Mouse (Mus musculus) thymus, postnatal 14 days (tissue): ENCODE measurements around the gene Nans.

Source experiments
- DNase-seq: peaks from one replicate; pipeline ENCODE4 v3.0.0; 2021

Gene Nans

DNA sequence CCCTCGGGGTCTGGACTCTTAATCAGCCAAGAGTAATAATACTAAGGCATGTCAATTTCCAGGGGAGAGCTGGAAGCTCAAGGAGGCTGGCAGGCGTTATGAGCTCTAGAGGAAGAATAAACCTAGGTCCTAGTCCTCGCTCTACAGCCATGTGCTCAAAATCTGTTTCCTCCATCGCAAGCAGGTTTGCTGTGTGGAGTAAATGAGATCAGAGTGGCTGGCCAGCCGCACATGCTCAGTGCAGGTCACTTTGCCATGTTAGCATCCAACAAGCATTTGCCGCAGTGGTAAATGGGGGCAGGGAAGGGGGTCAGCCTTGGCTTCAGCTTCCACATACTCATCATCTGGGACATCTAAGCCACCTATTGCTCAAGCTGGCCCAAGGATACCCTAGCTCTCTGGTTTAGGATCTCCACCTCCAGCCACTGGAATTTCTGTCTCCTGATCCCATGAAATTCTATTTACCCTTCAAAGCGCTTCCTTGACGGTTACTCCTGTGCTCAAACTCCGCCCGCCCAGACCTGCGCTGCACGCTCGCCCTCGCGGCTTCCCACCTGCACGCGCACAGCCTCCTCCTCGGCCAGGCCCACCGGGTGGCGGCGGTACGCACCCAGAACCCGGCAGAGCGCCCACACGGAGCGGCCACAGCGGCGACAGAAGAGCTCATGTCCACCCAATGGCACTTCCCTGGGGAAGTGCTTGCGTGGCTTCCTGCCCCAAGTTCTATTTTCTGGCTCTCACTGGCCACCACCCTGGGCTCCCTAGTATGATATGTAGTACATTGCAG, 45.1 kb downstream of the Nans start:
- DNase-seq: peak; percentile 55

DNA sequence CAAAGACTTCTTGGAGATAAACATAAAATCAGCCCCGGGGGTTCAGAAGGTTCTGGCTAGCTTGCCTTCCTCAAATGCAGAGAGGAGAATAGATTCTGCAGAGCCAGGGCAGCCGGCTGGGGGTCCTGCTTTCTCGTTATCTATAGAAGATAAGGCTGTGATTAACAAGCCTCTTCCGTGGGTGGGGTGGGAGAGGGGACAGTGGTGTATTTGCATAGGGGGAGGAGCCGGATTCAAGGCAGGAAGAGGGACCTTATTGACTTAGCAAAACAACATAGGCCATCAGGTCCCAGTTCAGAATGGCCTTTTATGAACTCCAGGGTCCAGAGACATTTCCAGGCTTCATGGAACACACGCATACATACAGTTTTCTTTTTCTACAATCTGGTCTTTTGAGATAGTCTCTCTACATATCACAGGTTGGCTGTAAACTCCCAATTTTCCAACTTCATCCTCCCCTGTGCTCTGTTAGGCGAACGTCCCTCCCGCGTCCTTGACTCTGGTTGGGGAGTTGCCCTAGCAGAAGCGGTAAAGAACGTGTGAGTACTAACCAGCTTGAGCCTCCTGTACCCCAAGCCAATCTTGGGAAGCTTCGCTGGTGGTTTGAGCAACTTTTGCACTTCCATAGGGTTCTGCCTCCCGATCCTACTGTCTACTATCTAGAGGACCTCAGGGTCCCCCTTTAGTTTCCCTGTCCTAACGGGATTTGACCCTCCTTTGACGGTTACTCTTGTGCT, 46.2 kb downstream of the Nans start:
- DNase-seq: peak; percentile 59

DNA sequence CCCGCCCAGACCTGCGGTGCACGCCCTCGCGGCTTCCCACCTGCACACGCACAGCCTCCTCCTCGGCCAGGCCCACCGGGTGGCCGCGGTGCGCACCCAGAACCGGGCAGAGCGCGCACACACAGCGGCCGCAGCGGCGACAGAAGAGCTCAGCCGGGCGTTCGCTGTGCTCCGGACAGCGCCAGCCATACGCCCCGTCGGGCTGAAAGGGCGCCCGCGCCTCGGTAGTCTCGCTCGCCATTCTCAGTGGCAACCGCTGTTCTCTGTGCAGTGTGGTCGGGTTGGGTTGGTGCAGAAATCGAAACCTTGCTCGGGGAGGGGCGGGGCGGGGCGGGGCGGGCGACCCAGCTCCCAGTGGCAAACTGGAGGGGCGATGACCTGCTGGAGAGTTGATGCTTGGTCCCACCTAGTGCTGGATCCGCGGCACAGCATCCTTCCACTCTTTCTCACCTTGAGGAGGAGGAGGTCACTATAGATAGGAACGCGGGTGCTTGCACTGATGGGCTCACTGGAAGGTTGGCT, 46.9 kb downstream of the Nans start, which contains the start of gene Trim14:
TSS of gene Trim14 (minus strand) at position 302 of the 522 bp plus-strand sequence.
- peak; percentile 78 for DNase-seq

DNA sequence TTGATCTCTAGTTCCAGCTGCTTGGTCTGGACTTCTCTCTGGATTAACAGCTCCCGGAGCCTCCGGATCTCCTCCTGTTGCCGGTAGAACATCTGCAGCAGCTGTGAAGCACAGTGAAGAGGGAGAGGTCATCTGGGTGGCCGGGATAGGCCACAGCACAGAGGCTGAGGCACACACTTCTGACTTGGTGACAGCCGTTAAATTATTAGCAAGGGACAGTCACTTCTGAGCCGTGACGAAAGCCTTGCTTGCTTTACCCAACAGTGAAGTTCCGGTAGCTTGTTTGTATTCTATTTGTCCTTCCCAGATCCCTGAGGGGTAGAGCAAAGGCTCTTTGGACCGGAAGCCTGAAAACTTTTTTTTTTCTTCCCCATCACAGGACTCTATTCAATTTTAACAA, 50.1 kb downstream of the Nans start:
- DNase-seq: no peak

DNA sequence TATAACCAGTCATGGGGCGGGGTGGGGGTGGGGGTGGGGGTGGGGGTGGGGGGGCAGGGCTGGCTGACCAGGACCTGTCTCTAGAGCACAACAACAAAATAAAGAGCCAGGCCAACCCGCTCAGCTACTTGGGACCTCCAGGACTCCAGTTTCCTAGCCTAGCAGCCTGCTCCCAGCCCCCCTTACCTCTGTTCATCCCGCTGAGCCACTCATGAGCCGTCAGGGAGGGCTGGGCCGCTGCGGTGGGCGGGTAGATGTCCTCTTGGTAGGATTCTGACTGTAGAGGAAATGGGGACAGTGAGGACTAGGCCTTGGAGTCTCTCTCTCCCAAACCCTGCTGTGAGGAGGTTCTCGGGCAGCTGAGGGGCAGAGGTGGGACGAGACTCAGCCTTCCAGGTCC, 52.7 kb downstream of the Nans start:
- no peak for DNase-seq

DNA sequence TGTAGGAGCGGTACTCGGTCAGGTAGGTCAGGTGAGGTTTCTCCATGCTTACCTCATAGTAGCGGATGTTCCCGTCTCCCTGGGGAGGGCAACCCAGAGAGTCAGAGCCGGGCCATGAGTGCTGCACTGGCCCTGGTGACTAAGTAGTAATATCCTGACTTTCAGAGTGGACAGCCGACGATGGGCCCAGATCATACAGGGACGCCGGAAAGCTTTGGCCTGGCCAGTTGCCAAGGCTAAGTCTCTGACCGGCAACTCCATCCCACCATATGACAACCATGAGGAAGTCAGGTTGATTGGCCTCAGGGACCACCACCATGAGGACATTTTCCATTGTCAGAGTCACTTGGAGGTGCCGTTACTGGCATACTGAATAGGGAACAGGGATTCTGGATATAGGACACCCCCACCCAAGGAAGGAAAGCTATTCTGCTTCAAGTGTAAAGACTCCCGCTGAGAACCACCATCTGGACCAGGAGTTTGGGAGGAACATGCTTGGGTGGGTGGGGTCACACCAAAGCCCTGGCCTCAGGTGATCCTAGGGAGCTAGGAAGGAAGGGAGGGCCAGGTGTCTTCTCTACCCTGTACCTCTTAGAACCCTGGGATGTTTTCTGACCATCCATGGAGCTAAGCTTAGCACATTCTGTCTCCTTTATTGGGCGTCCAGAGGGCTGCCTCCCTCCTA, 54.5 kb downstream of the Nans start:
- no peak for DNase-seq

DNA sequence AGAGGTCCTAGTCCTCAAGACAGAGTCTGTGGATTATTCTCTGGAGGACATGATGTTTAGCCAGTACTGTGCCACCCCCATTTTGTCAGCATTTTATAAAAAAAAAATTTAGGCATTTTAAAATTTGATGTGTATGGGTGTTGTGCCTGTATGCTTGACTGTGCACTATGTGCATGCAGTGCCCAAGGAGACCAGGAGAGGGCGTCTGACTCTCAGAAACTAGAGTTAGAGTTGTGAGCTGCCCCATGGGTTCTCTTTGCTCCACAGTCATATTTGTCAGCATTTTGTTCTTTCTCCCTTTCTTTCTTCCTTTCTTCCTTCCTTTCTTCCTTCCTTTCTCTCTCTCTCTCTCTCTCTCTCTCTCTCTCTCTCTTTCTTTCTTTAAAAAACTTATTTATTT, 55.3 kb downstream of the Nans start:
- DNase-seq: peak; percentile 45

DNA sequence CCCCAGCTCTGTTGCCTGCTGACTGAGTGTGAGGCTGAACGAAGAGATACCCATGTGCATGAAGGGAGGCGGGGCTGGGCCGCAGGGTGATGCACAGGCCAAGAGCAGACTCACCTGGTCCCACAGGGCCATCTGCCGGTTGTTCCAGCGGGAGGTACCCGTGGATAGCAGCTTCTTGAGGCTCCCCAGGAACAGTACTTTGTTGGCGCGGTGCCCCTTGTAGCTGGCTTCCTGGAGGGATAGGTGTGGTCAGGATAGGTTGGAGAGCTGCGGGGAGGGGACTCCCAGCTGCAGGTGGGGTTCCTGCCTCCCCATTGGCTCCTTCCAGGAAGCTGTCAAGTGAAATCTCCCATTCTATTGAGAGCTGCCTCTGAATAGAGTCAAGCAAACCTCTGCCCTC, 56.5 kb downstream of the Nans start:
- DNase-seq: no peak

DNA sequence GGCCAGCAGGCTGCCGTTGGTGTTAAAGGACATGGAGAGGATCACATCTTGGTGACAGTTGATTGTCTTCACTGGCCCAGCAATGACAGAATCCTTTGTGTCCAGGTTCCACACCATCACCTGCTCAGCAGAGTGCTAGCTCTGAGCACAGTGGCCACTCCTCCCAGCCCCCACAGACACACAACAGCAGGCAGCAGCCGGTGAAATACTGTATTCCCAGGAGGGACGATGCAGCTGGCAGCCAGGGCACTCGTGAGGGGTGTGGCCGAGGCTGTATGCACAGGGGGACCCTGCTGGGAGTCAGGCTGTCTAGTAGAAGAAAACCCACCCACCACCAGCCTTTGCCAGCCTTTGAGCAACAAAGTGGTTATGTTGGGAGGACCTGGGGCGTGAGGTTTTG, 57.7 kb downstream of the Nans start:
- no peak for DNase-seq

DNA sequence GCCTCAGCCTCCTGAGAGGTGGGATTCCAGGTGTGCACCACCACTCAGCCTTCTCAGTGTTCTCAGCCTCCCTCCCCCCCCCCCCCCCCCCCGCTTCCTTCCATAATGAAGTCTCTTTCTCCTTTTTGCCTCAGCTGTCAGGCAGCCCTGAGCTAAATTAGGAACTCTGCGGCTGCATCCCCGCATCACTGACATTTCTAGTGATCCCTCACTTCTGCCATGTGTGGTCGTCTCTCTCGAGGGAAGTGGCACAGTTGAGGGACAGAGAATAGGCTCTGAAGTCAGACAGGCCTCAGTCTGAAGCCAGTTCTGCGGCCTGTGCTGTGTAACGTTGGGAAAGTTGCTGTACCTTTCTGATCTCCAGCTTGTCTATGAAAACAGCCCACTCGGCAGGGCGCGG, 60.9 kb downstream of the Nans start:
- no peak for DNase-seq

DNA sequence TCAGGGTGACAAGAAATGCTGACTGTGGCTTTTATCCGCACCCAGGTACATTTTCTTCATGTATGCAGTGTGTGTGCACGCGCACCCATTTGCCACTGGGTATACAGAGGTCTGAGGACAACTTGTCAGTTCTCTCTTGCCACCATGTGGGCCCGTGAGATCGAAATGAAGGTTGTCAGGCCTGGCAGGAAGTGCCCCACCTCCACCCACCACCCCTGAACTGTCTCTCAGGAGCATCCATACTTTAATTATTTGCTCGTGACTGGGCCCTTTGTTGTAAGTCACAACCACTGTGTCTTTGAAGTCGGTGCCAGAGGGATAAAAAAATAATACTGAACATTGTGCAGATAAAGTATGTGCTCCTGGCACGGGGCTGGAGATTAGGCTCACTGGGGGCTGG, 61.4 kb downstream of the Nans start:
- DNase-seq: no peak
